Mouse (Mus musculus): ENCODE measurements around the gene Gbx2. TPM values are rescaled to one million over a fixed set of nuclear protein-coding genes. Genes with fewer than 3 reads are reported as not detected.

The Gbx2 gene
- polyA plus RNA-seq, 1 experiment: 0.13 TPM

DNA sequence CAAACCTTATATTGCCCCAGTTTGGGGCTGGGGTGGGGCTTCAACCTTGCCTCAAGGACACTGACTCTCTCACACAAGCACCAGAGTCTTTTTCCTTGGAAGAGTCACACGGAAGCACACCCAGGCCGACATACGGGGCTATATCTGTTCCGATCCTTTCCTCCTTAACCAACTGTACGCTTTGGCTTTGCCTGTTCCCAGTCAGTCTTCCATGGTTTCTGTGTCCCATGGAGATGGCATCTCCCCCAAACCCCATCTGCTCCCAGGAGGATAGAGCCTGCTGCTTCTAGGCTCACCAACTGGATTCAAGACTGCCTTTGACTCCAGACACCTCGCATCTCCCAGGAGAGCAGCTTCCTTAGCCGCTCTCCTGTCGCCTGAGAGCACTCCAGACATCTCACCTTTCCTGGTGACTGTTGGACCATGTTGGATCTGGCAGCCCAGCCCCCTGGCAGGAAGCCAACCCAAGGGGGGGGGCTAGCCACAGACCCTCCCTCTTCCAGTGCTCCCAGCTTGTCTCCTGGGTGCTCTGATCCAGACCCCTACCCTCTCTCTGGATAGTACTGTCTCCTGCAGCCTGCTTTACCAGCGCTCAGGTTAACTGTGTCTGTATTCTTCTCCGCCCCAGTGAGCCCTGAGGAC, 38.2 kb upstream of the Gbx2 start:
- TF ChIP-seq CTCF (IDR thresholded peaks at IDR 0.05; ENCODE audit: borderline replicate concordance, control insufficient read depth, extremely low read depth, insufficient read depth, low read length, poor library complexity) (no peak), POLR2A (IDR thresholded peaks at IDR 0.05; ENCODE audit: control insufficient read depth, extremely low read depth, insufficient read depth, low read length, poor library complexity) (no peak)
- Histone ChIP-seq H3K27me3 (ENCODE audit: control insufficient read depth, insufficient read depth, low read length) (peaks cover 6% of the 10 kb centered on the region), H3K36me3 (ENCODE audit: control insufficient read depth, insufficient read depth, low read length) (no peaks in the 10 kb centered on the region), H3K4me1 (replicated peaks; ENCODE audit: control insufficient read depth, insufficient read depth, low read length) (peaks cover 5% of the 10 kb centered on the region; the same call in 1 of the 2 replicates), H3K27ac (ENCODE audit: control insufficient read depth, insufficient read depth, low read length) (no peak overlapping the region), H3K4me3 (ENCODE audit: control insufficient read depth, insufficient read depth, low read length) (no peak overlapping the region)
- 58% methylated on average over 10 of the region's 10 CpGs for WGBS
- no peak for DNase-seq

DNA sequence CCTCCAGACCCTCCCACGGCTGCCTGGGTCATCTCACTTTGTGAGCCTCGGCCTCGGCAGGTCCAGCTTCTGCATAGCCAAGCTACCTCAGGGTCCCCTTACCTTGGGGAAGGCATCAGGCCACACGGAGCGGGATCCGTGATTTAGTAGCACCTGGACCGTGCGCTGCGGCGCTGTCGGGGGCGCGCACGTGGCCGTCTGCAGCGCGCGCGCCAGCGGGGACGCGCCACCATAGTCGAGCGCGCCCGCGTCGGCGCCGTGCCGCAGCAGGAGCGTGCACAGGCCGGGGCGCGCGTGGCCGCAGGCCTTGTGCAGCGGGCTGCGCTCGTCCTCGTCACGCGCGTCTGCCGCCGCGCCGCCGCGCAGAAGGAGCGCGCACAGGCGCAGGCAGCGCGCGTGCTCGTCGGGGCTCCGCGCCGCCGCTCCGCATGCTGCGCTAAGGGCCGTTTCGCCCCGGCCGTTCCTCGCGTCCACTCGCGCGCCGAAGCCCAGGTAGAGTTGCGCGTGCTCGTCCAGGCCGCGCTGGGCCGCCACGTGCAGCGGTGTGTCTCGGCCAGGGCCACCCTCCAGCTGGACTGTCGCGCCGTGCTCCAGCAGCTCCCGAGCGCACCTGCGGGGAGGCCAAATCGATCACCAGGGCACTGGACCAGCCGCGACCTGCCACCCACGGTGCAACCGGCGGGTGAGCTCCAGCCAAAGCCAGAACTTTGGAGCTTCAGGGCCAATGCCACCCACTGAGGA, 37.3 kb upstream of the Gbx2 start:
- Histone ChIP-seq H3K4me3 (ENCODE audit: control insufficient read depth, insufficient read depth, low read length) (no peak overlapping the region), H3K27ac (ENCODE audit: control insufficient read depth, insufficient read depth, low read length) (no peak overlapping the region), H3K36me3 (ENCODE audit: control insufficient read depth, insufficient read depth, low read length) (no peaks in the 10 kb centered on the region), H3K27me3 (ENCODE audit: control insufficient read depth, insufficient read depth, low read length) (peaks cover 6% of the 10 kb centered on the region), H3K4me1 (replicated peaks; ENCODE audit: control insufficient read depth, insufficient read depth, low read length) (peaks cover 5% of the 10 kb centered on the region; the same call in 1 of the 2 replicates)
- TF ChIP-seq CTCF (IDR thresholded peaks at IDR 0.05; ENCODE audit: borderline replicate concordance, control insufficient read depth, extremely low read depth, insufficient read depth, low read length, poor library complexity) (no peak), POLR2A (IDR thresholded peaks at IDR 0.05; ENCODE audit: control insufficient read depth, extremely low read depth, insufficient read depth, low read length, poor library complexity) (no peak)
- WGBS: 3% methylated on average over 95 of the region's 95 CpGs
- DNase-seq: no peak

GRCm38 (mm10) chr1:89967585-89967984, 36.6 kb upstream of the Gbx2 start:
- Histone ChIP-seq H3K36me3 (ENCODE audit: control insufficient read depth, insufficient read depth, low read length) (no peaks in the 10 kb centered on the region), H3K27me3 (ENCODE audit: control insufficient read depth, insufficient read depth, low read length) (peaks cover 6% of the 10 kb centered on the region), H3K4me3 (ENCODE audit: control insufficient read depth, insufficient read depth, low read length) (no peak overlapping the region), H3K4me1 (replicated peaks; ENCODE audit: control insufficient read depth, insufficient read depth, low read length) (peaks cover 5% of the 10 kb centered on the region; the same call in 1 of the 2 replicates), H3K27ac (ENCODE audit: control insufficient read depth, insufficient read depth, low read length) (no peak overlapping the region)
- WGBS: 29% methylated on average over 9 of the region's 9 CpGs
- TF ChIP-seq POLR2A (IDR thresholded peaks at IDR 0.05; ENCODE audit: control insufficient read depth, extremely low read depth, insufficient read depth, low read length, poor library complexity) (no peak), CTCF (IDR thresholded peaks at IDR 0.05; ENCODE audit: borderline replicate concordance, control insufficient read depth, extremely low read depth, insufficient read depth, low read length, poor library complexity) (no peak)
- DNase-seq: no peak

DNA sequence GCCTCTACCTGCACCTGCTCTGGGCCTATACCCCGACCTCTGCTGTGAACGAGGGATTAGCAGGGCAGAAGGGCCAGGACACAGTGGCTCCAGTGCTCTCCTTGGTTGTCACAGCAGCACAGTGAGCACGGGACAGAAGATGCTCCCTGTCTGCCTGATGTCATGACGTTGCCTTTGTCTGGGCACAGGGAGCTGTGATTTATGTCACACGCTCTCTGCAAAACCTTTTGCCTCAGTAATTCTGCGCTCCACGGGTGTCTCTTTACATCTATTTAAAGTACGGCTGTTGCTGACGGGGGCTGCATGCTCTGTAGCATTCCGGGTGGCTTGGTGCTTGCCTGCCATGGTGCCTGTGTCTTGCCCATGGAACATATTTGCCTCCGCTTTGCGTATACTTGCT, 33.4 kb upstream of the Gbx2 start:
- Histone ChIP-seq H3K36me3 (ENCODE audit: control insufficient read depth, insufficient read depth, low read length) (no peaks in the 10 kb centered on the region), H3K4me1 (replicated peaks; ENCODE audit: control insufficient read depth, insufficient read depth, low read length) (peaks cover 5% of the 10 kb centered on the region; the same call in 1 of the 2 replicates), H3K27ac (ENCODE audit: control insufficient read depth, insufficient read depth, low read length) (no peak overlapping the region), H3K27me3 (ENCODE audit: control insufficient read depth, insufficient read depth, low read length) (peaks cover 6% of the 10 kb centered on the region), H3K4me3 (ENCODE audit: control insufficient read depth, insufficient read depth, low read length) (no peak overlapping the region)
- no peak for DNase-seq
- WGBS: 86% methylated on average over 12 of the region's 12 CpGs
- TF ChIP-seq CTCF (IDR thresholded peaks at IDR 0.05; ENCODE audit: borderline replicate concordance, control insufficient read depth, extremely low read depth, insufficient read depth, low read length, poor library complexity) (no peak), POLR2A (IDR thresholded peaks at IDR 0.05; ENCODE audit: control insufficient read depth, extremely low read depth, insufficient read depth, low read length, poor library complexity) (no peak)

- Histone ChIP-seq H3K4me1 (replicated peaks; ENCODE audit: control insufficient read depth, insufficient read depth, low read length) (peaks cover 3% of the 10 kb centered on the region; the same call in 1 of the 2 replicates), H3K4me3 (ENCODE audit: control insufficient read depth, insufficient read depth, low read length) (no peak overlapping the region), H3K27ac (ENCODE audit: control insufficient read depth, insufficient read depth, low read length) (no peak overlapping the region), H3K36me3 (ENCODE audit: control insufficient read depth, insufficient read depth, low read length) (no peaks in the 10 kb centered on the region), H3K27me3 (ENCODE audit: control insufficient read depth, insufficient read depth, low read length) (peaks cover 4% of the 10 kb centered on the region)
- no peak for DNase-seq
- no peak for TF ChIP-seq CTCF (IDR thresholded peaks at IDR 0.05; ENCODE audit: borderline replicate concordance, control insufficient read depth, extremely low read depth, insufficient read depth, low read length, poor library complexity)
- TF ChIP-seq POLR2A (IDR thresholded peaks at IDR 0.05; ENCODE audit: control insufficient read depth, extremely low read depth, insufficient read depth, low read length, poor library complexity): no peak
- 92% methylated on average over 2 of the region's 2 CpGs for WGBS
These were observed 32.3 kb upstream of the Gbx2 start for GRCm38 (mm10) chr1:89963296-89963695.

GRCm38 (mm10) chr1:89962092-89962491, 31.1 kb upstream of the Gbx2 start:
- Histone ChIP-seq H3K36me3 (ENCODE audit: control insufficient read depth, insufficient read depth, low read length) (no peaks in the 10 kb centered on the region), H3K27me3 (ENCODE audit: control insufficient read depth, insufficient read depth, low read length) (no peaks in the 10 kb centered on the region), H3K4me3 (ENCODE audit: control insufficient read depth, insufficient read depth, low read length) (no peak overlapping the region), H3K4me1 (replicated peaks; ENCODE audit: control insufficient read depth, insufficient read depth, low read length) (no peaks in the 10 kb centered on the region), H3K27ac (ENCODE audit: control insufficient read depth, insufficient read depth, low read length) (no peak overlapping the region)
- no peak for TF ChIP-seq CTCF (IDR thresholded peaks at IDR 0.05; ENCODE audit: borderline replicate concordance, control insufficient read depth, extremely low read depth, insufficient read depth, low read length, poor library complexity)
- no peak for TF ChIP-seq POLR2A (IDR thresholded peaks at IDR 0.05; ENCODE audit: control insufficient read depth, extremely low read depth, insufficient read depth, low read length, poor library complexity)
- 51% methylated on average over 13 of the region's 13 CpGs for WGBS
- no peak for DNase-seq

All from thymus, adult 2 months (tissue).